ENCODE assay signal across 8 mouse cellular contexts in genomic region chr5:139505073-139505606, GRCm38 (mm10). TPM values are rescaled to one million over a fixed set of nuclear protein-coding genes. Genes with fewer than 3 reads are reported as not detected.
DNase-seq lines count a peak whose midpoint lies in the region; TF ChIP-seq lines count a peak whose summit lies in the region.

No protein-coding gene starts in this region.

- peak; percentile 87 for TF ChIP-seq CTCF in E14TG2a.4 (conservative IDR thresholded peaks at IDR 0.05; ENCODE audit: low read length)
- TF ChIP-seq CTCF in lung, adult 2 months (IDR thresholded peaks at IDR 0.05; ENCODE audit: insufficient read depth, low read length): peak; percentile 94

- no peaks in the 10 kb centered on the region for H3K9me3 ChIP-seq in E14TG2a.4 (ENCODE audit: low read length)
- H3K9me3 ChIP-seq in embryonic facial prominence, embryonic 10.5 days: no peaks in the 10 kb centered on the region

- intact Hi-C loops in heart, postnatal 10 days (cut with DNase I): loop anchor here (1.0 to 5.0 kb wide), 2 partner anchors 141 to 173 kb away; no protein-coding TSS in a partner anchor

- 4% methylated on average over 14 of the region's 14 CpGs for WGBS in embryonic facial prominence, embryonic 10.5 days
- 4% methylated on average over 14 of the region's 14 CpGs for WGBS in lung, adult 2 months

- no peak overlapping the region for H3K27ac ChIP-seq in embryonic facial prominence, embryonic 10.5 days (replicated peaks)

- DNase-seq in adrenal gland, postnatal 25 days: peak; percentile 83
- peak; percentile 78 for DNase-seq in embryonic facial prominence, embryonic 10.5 days (ENCODE audit: low spot score)
- DNase-seq in heart, postnatal 10 days: peak; percentile 79 to 91
- peak; percentile 78 to 92 for DNase-seq in kidney, postnatal 36 days
- peak; percentile 79 for DNase-seq in lung, adult 2 months
- DNase-seq in retina, embryonic 14.5 days (ENCODE audit: low spot score): peak; percentile 89
- peak; percentile 69 to 71 for DNase-seq in thymus, postnatal 36 days

- peaks cover 16% of the 10 kb centered on the region for H3K4me1 ChIP-seq in E14TG2a.4 (replicated peaks; ENCODE audit: low read depth, low read length)
- no peaks in the 10 kb centered on the region for H3K4me1 ChIP-seq in embryonic facial prominence, embryonic 10.5 days
- no peaks in the 10 kb centered on the region for H3K4me1 ChIP-seq in lung, adult 2 months (ENCODE audit: control insufficient read depth, insufficient read depth, low read length)

- no peaks in the 10 kb centered on the region for H3K36me3 ChIP-seq in E14TG2a.4 (ENCODE audit: insufficient read depth, low read length)
- H3K36me3 ChIP-seq in embryonic facial prominence, embryonic 10.5 days (replicated peaks): no peaks in the 10 kb centered on the region

- TF ChIP-seq POLR2A in lung, adult 2 months (IDR thresholded peaks at IDR 0.05; ENCODE audit: borderline replicate concordance, extremely low read depth, low read depth, low read length): no peak

- no peak overlapping the region for H3K4me3 ChIP-seq in E14TG2a.4 (replicated peaks; ENCODE audit: low read length)
- H3K4me3 ChIP-seq in embryonic facial prominence, embryonic 10.5 days: no peak overlapping the region
- no peak overlapping the region for H3K4me3 ChIP-seq in lung, adult 2 months (replicated peaks; ENCODE audit: extremely low read depth, low read depth, low read length)

- peaks cover 57% of the 10 kb centered on the region for H3K27me3 ChIP-seq in E14TG2a.4 (ENCODE audit: insufficient read depth, low read length)
- H3K27me3 ChIP-seq in embryonic facial prominence, embryonic 10.5 days (replicated peaks; ENCODE audit: low read depth, poor library complexity, severe bottlenecking): peaks cover 29% of the 10 kb centered on the region

RNA-seq across cellular contexts. Expression of gene Zfand2a, which starts 20.8 kb away (rescaled TPM):
- 22.5 and 31.2 TPM in 2 replicates for total RNA-seq in adrenal gland, postnatal 25 days (2021)
- 10.2 and 12.5 TPM in 2 replicates for polyA plus RNA-seq in embryonic facial prominence, embryonic 10.5 days (2016; fragmentation: Nextera tagmentation; extraction: Ambion mirVana)
- 10 to 100 TPM; 20.6 to 21.5 TPM for total RNA-seq in heart, postnatal 10 days (2021)
- 15.1 and 19.6 TPM in 2 replicates for polyA plus RNA-seq in lung, adult 2 months (2012; rRNA removed)

RNA-seq across cellular contexts. Expression of gene Uncx, which starts 38.2 kb away (rescaled TPM):
- not detected in 2 replicates for total RNA-seq in adrenal gland, postnatal 25 days (2021)
- polyA plus RNA-seq in embryonic facial prominence, embryonic 10.5 days (2016; fragmentation: Nextera tagmentation; extraction: Ambion mirVana): 3.3 and 4.7 TPM in 2 replicates
- not detected for total RNA-seq in heart, postnatal 10 days (2021)
- not detected in 2 replicates for polyA plus RNA-seq in lung, adult 2 months (2012; rRNA removed)

RNA-seq across cellular contexts. Expression of gene 3110082I17Rik, which starts 44.8 kb away (rescaled TPM):
- total RNA-seq in adrenal gland, postnatal 25 days (2021): 9.8 and 15.8 TPM in 2 replicates
- polyA plus RNA-seq in embryonic facial prominence, embryonic 10.5 days (2016; fragmentation: Nextera tagmentation; extraction: Ambion mirVana): 58.2 and 58.5 TPM in 2 replicates
- total RNA-seq in heart, postnatal 10 days (2021): 1 to 10 TPM; 9.9 to 10.0 TPM
- 12.2 and 14.0 TPM in 2 replicates for polyA plus RNA-seq in lung, adult 2 months (2012; rRNA removed)
